Mouse (Mus musculus): ENCODE measurements at regions not wholly inside any gene's neighbourhood (a gene's known extent, or its start where the extent isn't known, plus 50 kb on each side); places are given as distances from the start of the nearest gene placed in this dataset.

- no peak for DNase-seq
Observed at GRCm38 (mm10) chr13:7007091-7007490, 358.5 kb upstream of the Pfkp start.

- peak; percentile 53 for DNase-seq
Observed at GRCm38 (mm10) chr13:6998508-6999278, 350.1 kb upstream of the Pfkp start.

GRCm38 (mm10) chr13:6998094-6998493 lies 349.5 kb upstream of the Pfkp start:
- peak; percentile 33 for DNase-seq

GRCm38 (mm10) chr13:6992323-6992994 lies 343.9 kb upstream of the Pfkp start:
- peak; percentile 79 for DNase-seq

GRCm38 (mm10) chr13:6991714-6992113 lies 343.1 kb upstream of the Pfkp start:
- no peak for DNase-seq

GRCm38 (mm10) chr13:6985012-6985996 lies 336.7 kb upstream of the Pfkp start:
- DNase-seq: no peak

- no peak for DNase-seq
Observed at GRCm38 (mm10) chr13:6955713-6956112, 307.1 kb upstream of the Pfkp start.

GRCm38 (mm10) chr13:6924136-6924535 lies 275.6 kb upstream of the Pfkp start:
- no peak for DNase-seq

- no peak for DNase-seq
Observed at GRCm38 (mm10) chr13:6922357-6922721, 273.8 kb upstream of the Pfkp start.

- no peak for DNase-seq
Observed at GRCm38 (mm10) chr13:6921691-6922356, 273.2 kb upstream of the Pfkp start.

GRCm38 (mm10) chr13:6906000-6906399 lies 257.4 kb upstream of the Pfkp start:
- no peak for DNase-seq

- DNase-seq: no peak
Observed at GRCm38 (mm10) chr13:6901682-6902081, 253.1 kb upstream of the Pfkp start.

GRCm38 (mm10) chr13:6897666-6898065 lies 249.1 kb upstream of the Pfkp start:
- DNase-seq: no peak

- no peak for DNase-seq
Observed at GRCm38 (mm10) chr13:6891458-6892076, 243.0 kb upstream of the Pfkp start.

GRCm38 (mm10) chr13:6889446-6889845 lies 240.9 kb upstream of the Pfkp start:
- DNase-seq: peak; percentile 92

GRCm38 (mm10) chr13:6888381-6888780 lies 239.8 kb upstream of the Pfkp start:
- no peak for DNase-seq

- DNase-seq: peak; percentile 36
Observed at GRCm38 (mm10) chr13:6877018-6877901, 228.7 kb upstream of the Pfkp start.

- DNase-seq: no peak
Observed at GRCm38 (mm10) chr13:6862186-6862585, 213.6 kb upstream of the Pfkp start.

- DNase-seq: no peak
Observed at GRCm38 (mm10) chr13:6859551-6859950, 211.0 kb upstream of the Pfkp start.

GRCm38 (mm10) chr13:6855199-6856148 lies 206.9 kb upstream of the Pfkp start:
- DNase-seq: no peak

All from heart, adult 11 months (tissue).